Mouse (Mus musculus) kidney, adult 2 months (tissue): ENCODE data around the gene Actr3.

Experiments used
- CTCF ChIP-seq: fragments of 200-500 bp; conservative IDR thresholded peaks from 2 replicates; pipeline ENCODE4 v1.5.1; 2011; ENCODE audit warnings: low read depth, mild to moderate bottlenecking, control low read depth, low read length, moderate library complexity, mixed read lengths; ENCODE audit not compliant: insufficient read depth, insufficient read length
- POLR2A ChIP-seq: fragments of 200-500 bp; IDR thresholded peaks from one replicate; pipeline ENCODE4 v1.6.1; 2011; ENCODE audit warnings: low read depth, low read length, control low read depth

GRCm38 (mm10) chr1:125437927-125438326 is 2.4 kb upstream of the Actr3 start:
- TF ChIP-seq POLR2A: no peak
- TF ChIP-seq CTCF: no peak
